Mouse (Mus musculus) liver, postnatal 0 days (tissue): Measurements from ENCODE around the gene Ralgps1.

Source experiments
- CTCF ChIP-seq: sonication (generic); IDR thresholded peaks from 2 replicates; pipeline ENCODE4 v1.5.1; 2016; ENCODE audit warnings: antibody characterized with exemption, low read depth
- EP300 ChIP-seq: IDR thresholded peaks from 2 replicates; pipeline ENCODE4 v1.6.1; 2016; ENCODE audit warnings: antibody characterized with exemption, low read depth, mild to moderate bottlenecking

- TF ChIP-seq CTCF, result no peak
- no peak for TF ChIP-seq EP300
Measured at GRCm38 (mm10) chr2:33393021-33393420, 21.7 kb upstream of the Ralgps1 start.
